Comparison of ENCODE assay signal across 9 mouse cellular contexts in genomic region chr4:119255351-119255750, GRCm38 (mm10). TPM values are rescaled to one million over a fixed set of nuclear protein-coding genes. Genes with fewer than 3 reads are reported as not detected.
A peak's percentile ranks its signal among the peaks of the same experiment; 100 is the strongest.
DNase-seq lines count a peak whose midpoint lies in the region; ATAC-seq and TF ChIP-seq lines count a peak whose summit lies in the region.
"Had no signal": no experiment of that assay in that cellular context is flagged by ENCODE, and none has a peak within 500 bp of the region (broad histone marks: within the 10 kb centered on the region; RNA-seq: fewer than 3 reads in every experiment).

Gene Cldn19, plus strand, starts transcription at chr4:119255414.

- no peak for ATAC-seq in kidney, postnatal 0 days (replicated peaks; ENCODE audit: low FRiP score, low read depth)
- no peak for ATAC-seq in forebrain, embryonic 11.5 days (replicated peaks; ENCODE audit: low FRiP score)
- ATAC-seq in stomach, embryonic 16.5 days (ENCODE audit: insufficient read depth, low FRiP score): no peak

- WGBS in kidney, postnatal 0 days: 66% methylated on average over 12 of the region's 12 CpGs
- WGBS in forebrain, embryonic 11.5 days: 73% methylated on average over 12 of the region's 12 CpGs
- 79% methylated on average over 12 of the region's 12 CpGs for WGBS in limb, embryonic 10.5 days
- WGBS in stomach, embryonic 16.5 days: 84% methylated on average over 12 of the region's 12 CpGs

- no peaks in the 10 kb centered on the region for H3K36me3 ChIP-seq in kidney, postnatal 0 days (ENCODE audit: insufficient read depth, low read length)
- no peaks in the 10 kb centered on the region for H3K36me3 ChIP-seq in forebrain, embryonic 11.5 days (ENCODE audit: control insufficient read depth, insufficient read depth, low read length)
- H3K36me3 ChIP-seq in limb, embryonic 10.5 days: no peaks in the 10 kb centered on the region
- H3K36me3 ChIP-seq in stomach, embryonic 16.5 days (ENCODE audit: control insufficient read depth, insufficient read depth, low read length): no peaks in the 10 kb centered on the region
- H3K36me3 ChIP-seq: liver, embryonic 13.5 days had no signal

- H3K9ac ChIP-seq in kidney, postnatal 0 days (ENCODE audit: low read depth, low read length): peak within 1 kb of the TSS; percentile 23
- peak within 1 kb of the TSS; percentile 23; the same call in 1 of the 2 replicates for H3K9ac ChIP-seq in forebrain, embryonic 11.5 days (ENCODE audit: low read length)
- H3K9ac ChIP-seq in stomach, embryonic 16.5 days (ENCODE audit: low read length): peak within 1 kb of the TSS; percentile 18; the same call in 1 of the 2 replicates
- H3K9ac ChIP-seq: liver, embryonic 13.5 days had no signal

- intact Hi-C loops in left cerebral cortex, adult 2 months (cut with DNase I): no loop called here

- no peaks in the 10 kb centered on the region for H3K9me3 ChIP-seq in kidney, postnatal 0 days (replicated peaks; ENCODE audit: low read length)
- no peaks in the 10 kb centered on the region for H3K9me3 ChIP-seq in forebrain, embryonic 11.5 days (ENCODE audit: control insufficient read depth, low read length)
- H3K9me3 ChIP-seq in limb, embryonic 10.5 days (replicated peaks): no peaks in the 10 kb centered on the region
- no peaks in the 10 kb centered on the region for H3K9me3 ChIP-seq in stomach, embryonic 16.5 days (replicated peaks; ENCODE audit: control insufficient read depth, low read length)
- H3K9me3 ChIP-seq: liver, embryonic 13.5 days had no signal

- H3K27me3 ChIP-seq in kidney, postnatal 0 days (ENCODE audit: insufficient read depth, low read length): no peaks in the 10 kb centered on the region
- no peaks in the 10 kb centered on the region for H3K27me3 ChIP-seq in forebrain, embryonic 11.5 days (ENCODE audit: control insufficient read depth, insufficient read depth, low read length)
- no peaks in the 10 kb centered on the region for H3K27me3 ChIP-seq in limb, embryonic 10.5 days (ENCODE audit: low read depth, poor library complexity, severe bottlenecking)
- H3K27me3 ChIP-seq in stomach, embryonic 16.5 days (ENCODE audit: control insufficient read depth, insufficient read depth, low read length): no peaks in the 10 kb centered on the region

- 0 out of 2 replicates have a peak within 1 kb of the TSS, but pooled peaks have one; percentile 14 for H3K4me3 ChIP-seq in kidney, postnatal 0 days (replicated peaks; ENCODE audit: low read depth, low read length)
- H3K4me3 ChIP-seq in forebrain, embryonic 11.5 days (ENCODE audit: low read depth, low read length): no peak within 1 kb of the TSS
- no peak within 1 kb of the TSS for H3K4me3 ChIP-seq in limb, embryonic 10.5 days
- H3K4me3 ChIP-seq in stomach, embryonic 16.5 days (replicated peaks; ENCODE audit: low read length): no peak within 1 kb of the TSS
- no peak within 1 kb of the TSS for H3K4me3 ChIP-seq in left cerebral cortex, adult 2 months
- H3K4me3 ChIP-seq: liver, embryonic 13.5 days had no signal

- peaks cover 11% of the 10 kb centered on the region; the same call in 1 of the 2 replicates for H3K4me1 ChIP-seq in kidney, postnatal 0 days (replicated peaks; ENCODE audit: insufficient read depth, low read length)
- H3K4me1 ChIP-seq in forebrain, embryonic 11.5 days (replicated peaks; ENCODE audit: control insufficient read depth, insufficient read depth, low read length): peaks cover 10% of the 10 kb centered on the region; the same call in 1 of the 2 replicates
- H3K4me1 ChIP-seq in limb, embryonic 10.5 days: peaks cover 21% of the 10 kb centered on the region
- H3K4me1 ChIP-seq in stomach, embryonic 16.5 days (ENCODE audit: control insufficient read depth, insufficient read depth, low read length): peaks cover 8% of the 10 kb centered on the region; the same call in 1 of the 2 replicates

- peak within 1 kb of the TSS; percentile 41 for H3K4me2 ChIP-seq in kidney, postnatal 0 days (ENCODE audit: low read length)
- H3K4me2 ChIP-seq in forebrain, embryonic 11.5 days (ENCODE audit: low read depth, low read length, severe bottlenecking): no peak within 1 kb of the TSS
- no peak within 1 kb of the TSS for H3K4me2 ChIP-seq in stomach, embryonic 16.5 days (ENCODE audit: low read depth, low read length)
- H3K4me2 ChIP-seq: liver, embryonic 13.5 days had no signal

- DNase-seq in kidney, postnatal 0 days (ENCODE audit: low spot score): no peak
- DNase-seq in kidney, adult 8-10 months: no peak
- DNase-seq in forebrain, embryonic 11.5 days (ENCODE audit: low spot score): no peak
- DNase-seq in limb, embryonic 10.5 days (ENCODE audit: low spot score): no peak
- DNase-seq in left cerebral cortex, adult 2 months (ENCODE audit: extremely low spot score in 1 of 2, low spot score in 2 of 2): no peak
- DNase-seq in cerebellum, adult 8-10 months: no peak
- DNase-seq: liver, embryonic 13.5 days had no signal

- no peak for TF ChIP-seq CTCF in kidney, postnatal 0 days (IDR thresholded peaks at IDR 0.05; ENCODE audit: low read depth)
- TF ChIP-seq CTCF in left cerebral cortex, adult 2 months (IDR thresholded peaks at IDR 0.05): no peak

- peak within 1 kb of the TSS; percentile 86 for H3K27ac ChIP-seq in kidney, postnatal 0 days
- peak within 1 kb of the TSS; percentile 0; the same call in 1 of the 2 replicates for H3K27ac ChIP-seq in forebrain, embryonic 11.5 days (ENCODE audit: low read depth, low read length)
- H3K27ac ChIP-seq in limb, embryonic 10.5 days: peak within 1 kb of the TSS; percentile 71; the same call in 1 of the 2 replicates
- H3K27ac ChIP-seq in stomach, embryonic 16.5 days (ENCODE audit: low read length): no peak within 1 kb of the TSS
- H3K27ac ChIP-seq in left cerebral cortex, adult 2 months: no peak within 1 kb of the TSS
- H3K27ac ChIP-seq: liver, embryonic 13.5 days had no signal

RNA-seq across cellular contexts. Expression of gene Cldn19, which starts in this region (rescaled TPM):
- 70.2 and 72.5 TPM in 2 replicates for polyA plus RNA-seq in kidney, postnatal 0 days (2015; fragmentation: Nextera tagmentation; extraction: Ambion mirVana)
- polyA plus RNA-seq in forebrain, embryonic 11.5 days (2014; fragmentation: Nextera tagmentation; extraction: Ambion mirVana): 0.21 and 0.31 TPM in 2 replicates
- not detected in 2 replicates for polyA plus RNA-seq in limb, embryonic 10.5 days (2016; fragmentation: Nextera tagmentation; extraction: Ambion mirVana)
- polyA plus RNA-seq in stomach, embryonic 16.5 days (2015; fragmentation: Nextera tagmentation; extraction: Ambion mirVana): 0.10 and 0.27 TPM in 2 replicates
- under 1 TPM; 0.18 to 0.30 TPM for total RNA-seq in left cerebral cortex, adult 2 months (2021)
- total RNA-seq: monocyte, adult 5-6 weeks had no signal
- polyA plus RNA-seq: liver, embryonic 13.5 days had no signal

Comparison
In these comparisons a context has a peak if more than half of its experiments do, and no peak if none do; other contexts are left out.
1. RNA of gene Cldn19 (polyA plus RNA-seq): 70.2 to 72.5 TPM in kidney, postnatal 0 days; 0.21 to 0.31 TPM in forebrain, embryonic 11.5 days, 0.10 to 0.27 TPM in stomach, embryonic 16.5 days and not detected in limb, embryonic 10.5 days; every median in the first group is over 10 times any median in the second.
2. H3K27ac ChIP-seq: peak in kidney, postnatal 0 days (single experiment), forebrain, embryonic 11.5 days (single experiment) and limb, embryonic 10.5 days (single experiment); none in stomach, embryonic 16.5 days (single experiment) and left cerebral cortex, adult 2 months (single experiment).
3. Peak in every context shown above with its lines, with median percentiles within 50 percentile points of each other: H3K9ac ChIP-seq.